Mouse (Mus musculus): Measurements from ENCODE around the gene Olfr889. TPM values are rescaled to one million over a fixed set of nuclear protein-coding genes. Genes with fewer than 3 reads are reported as not detected.
"Not testable (repeated sequence)": the region's sequence is repeated elsewhere in the genome, so short reads cannot be mapped to it uniquely, and the experiment has no call there.

The Olfr889 gene
- total RNA-seq (2021) = under 1 TPM in 1 of 2 experiments, not detected in 1; 0.17 TPM
- long read RNA-seq, experiment 1, partial matches to known transcripts = 0 of 1 reads
- long read RNA-seq, experiment 1, other reads (novel, unspliced or antisense) = 1 of 1 reads
- long read RNA-seq, experiment 2, partial matches to known transcripts = 0 of 1 reads
- long read RNA-seq, experiment 2, other reads (novel, unspliced or antisense) = 1 of 1 reads

GRCm38 (mm10) chr9:38114898-38115297 is at the start of gene Olfr889:
Olfr889 (plus strand) TSS chr9:38115198.
- DNase-seq (ENCODE audit: low spot score in 2 of 2) = no peak

GRCm38 (mm10) chr9:38083772-38084171 is 31.2 kb upstream of the Olfr889 start, which contains the start of gene Olfr887:
Olfr887 (plus strand) TSS chr9:38084072.
- no peak for DNase-seq (ENCODE audit: low spot score in 2 of 2)

- no peak for DNase-seq (ENCODE audit: low spot score in 2 of 2)
These were observed 7.2 kb upstream of the Olfr889 start, which contains the start of gene Olfr888 for GRCm38 (mm10) chr9:38107828-38108227. Olfr888 (plus strand) TSS chr9:38108128.

- DNase-seq (ENCODE audit: low spot score in 2 of 2) = no peak
These were observed 27.2 kb downstream of the Olfr889 start, which contains the start of gene Olfr890 for GRCm38 (mm10) chr9:38142217-38142616. Olfr890 (plus strand) TSS chr9:38142517.

- DNase-seq (ENCODE audit: low spot score in 2 of 2) = not testable (repeated sequence)
These were observed 53.3 kb downstream of the Olfr889 start for GRCm38 (mm10) chr9:38168341-38168740.

Other genes with a start within 250 kb of the Olfr889 start
- gene Olfr145, start 218.5 kb upstream of the Olfr889 start, total RNA-seq (2021) = not detected
- not detected for gene Olfr878, start 197.4 kb upstream of the Olfr889 start, total RNA-seq (2021)
- not detected for gene Olfr881, start 123.4 kb upstream of the Olfr889 start, total RNA-seq (2021)
- gene Olfr883, start 89.4 kb upstream of the Olfr889 start, total RNA-seq (2021) = not detected
- not detected for gene Olfr884, start 68.6 kb upstream of the Olfr889 start, total RNA-seq (2021)
- gene Olfr885, start 53.9 kb upstream of the Olfr889 start, total RNA-seq (2021) = not detected
- gene Olfr887, start 31.1 kb upstream of the Olfr889 start, total RNA-seq (2021) = not detected
- gene Olfr888, start 7.1 kb upstream of the Olfr889 start, total RNA-seq (2021) = not detected
- not detected for gene Olfr890, start 27.3 kb downstream of the Olfr889 start, total RNA-seq (2021)
- gene Olfr891, start 65.6 kb downstream of the Olfr889 start, total RNA-seq (2021) = not detected
- gene Olfr893, start 93.2 kb downstream of the Olfr889 start, total RNA-seq (2021) = not detected
- gene Olfr894, start 102.9 kb downstream of the Olfr889 start, total RNA-seq (2021) = not detected
- not detected for gene Olfr143, start 137.6 kb downstream of the Olfr889 start, total RNA-seq (2021)
- not detected for gene Olfr895, start 152.7 kb downstream of the Olfr889 start, total RNA-seq (2021)
- gene Olfr896-ps1, start 175.9 kb downstream of the Olfr889 start, total RNA-seq (2021) = not detected
- gene Olfr25, start 213.9 kb downstream of the Olfr889 start, total RNA-seq (2021) = not detected
- gene Olfr898, start 233.2 kb downstream of the Olfr889 start, total RNA-seq (2021) = not detected